Mouse (Mus musculus) spleen, adult 18-20 months (tissue): ENCODE data around the gene Cpa4.

Experiments
- DNase-seq, 2 experiments: peaks; one replicate each; pipeline ENCODE4 v3.0.0; 2022; ENCODE audit warnings: mixed read lengths in 2 of 2

Gene Cpa4

GRCm38 (mm10) chr6:30636186-30636842 is 68.1 kb downstream of the Cpa4 start:
- no peak for DNase-seq

- no peak for DNase-seq
Measured at GRCm38 (mm10) chr6:30638674-30639268, 70.6 kb downstream of the Cpa4 start, which contains the start of gene Cpa1. Gene Cpa1, plus strand, starts transcription at chr6:30639218.
